Mouse (Mus musculus) layer of hippocampus, adult 8-10 months (tissue): Measurements from ENCODE around the gene Mcrip1. TPM values are rescaled to one million over a fixed set of nuclear protein-coding genes. Genes with fewer than 3 reads are reported as not detected.

Experiments
- total RNA-seq, 4 experiments: library from RNA; stranded (reverse); gene quantifications; 2 replicates each; pipeline ENCODE4 v1.2.4; 2022

Gene Mcrip1
- total RNA-seq, 4 experiments from 2014 or later, result 61.1 to 68.7 (median 63.3) TPM

Other genes with a start within 250 kb of the Mcrip1 start
- gene Actg1, start 201.2 kb downstream of the Mcrip1 start, total RNA-seq, result 1,000 to 10,000 TPM; 1,218 to 1,398 (median 1,309) TPM
- gene Fscn2, start 188.2 kb downstream of the Mcrip1 start, total RNA-seq, result under 1 TPM in 3 of 4 experiments, not detected in 1; 0.49 to 0.79 (median 0.73) TPM
- gene Faap100, start 171.0 kb downstream of the Mcrip1 start, total RNA-seq, result 10 to 100 TPM; 16.8 to 19.8 (median 18.7) TPM
- 10 to 100 TPM; 62.8 to 68.5 (median 66.1) TPM for gene Nploc4, start 112.0 kb downstream of the Mcrip1 start, total RNA-seq
- gene Tspan10, start 107.1 kb downstream of the Mcrip1 start, total RNA-seq, result 1 to 10 TPM in 1 of 4 experiments, not detected in 3; 2.4 TPM
- gene Pde6g, start 96.2 kb downstream of the Mcrip1 start, total RNA-seq, result under 1 TPM in 3 of 4 experiments, not detected in 1; 0.38 to 0.91 (median 0.50) TPM
- gene Oxld1, start 91.7 kb downstream of the Mcrip1 start, total RNA-seq, result 10 to 100 TPM; 15.7 to 19.0 (median 17.2) TPM
- 10 to 100 TPM; 24.7 to 37.0 (median 27.4) TPM for gene Ccdc137, start 91.6 kb downstream of the Mcrip1 start, total RNA-seq
- 10 to 100 TPM; 46.9 to 50.6 (median 50.3) TPM for gene Arl16, start 82.1 kb downstream of the Mcrip1 start, total RNA-seq
- gene Mrpl12, start 65.1 kb downstream of the Mcrip1 start, total RNA-seq, result 10 to 100 TPM; 63.7 to 66.0 (median 64.4) TPM
- 10 to 100 TPM; 22.9 to 28.6 (median 25.0) TPM for gene Slc25a10, start 57.9 kb downstream of the Mcrip1 start, total RNA-seq
- under 1 TPM in 1 of 4 experiments, not detected in 3; 0.25 TPM for gene Gcgr, start 19.0 kb downstream of the Mcrip1 start, total RNA-seq
- gene Ppp1r27, start 1.4 kb upstream of the Mcrip1 start, total RNA-seq, result not detected
- 100 to 1,000 TPM; 119 to 147 (median 134) TPM for gene P4hb, start 23.5 kb upstream of the Mcrip1 start, total RNA-seq
- 100 to 1,000 TPM; 268 to 314 (median 278) TPM for gene Arhgdia, start 31.9 kb upstream of the Mcrip1 start, total RNA-seq
- gene Alyref, start 48.6 kb upstream of the Mcrip1 start, total RNA-seq, result 10 to 100 TPM; 38.1 to 61.8 (median 52.9) TPM
- 10 to 100 TPM; 91.1 to 99.6 (median 93.6) TPM for gene Anapc11, start 48.7 kb upstream of the Mcrip1 start, total RNA-seq
- gene Npb, start 58.8 kb upstream of the Mcrip1 start, total RNA-seq, result 1 to 10 TPM in 3 of 4 experiments, not detected in 1; 1.3 to 2.7 (median 1.5) TPM
- gene Pcyt2, start 68.2 kb upstream of the Mcrip1 start, total RNA-seq, result 100 to 1,000 TPM; 142 to 164 (median 149) TPM
- 10 to 100 TPM; 43.5 to 49.9 (median 45.4) TPM for gene Sirt7, start 75.5 kb upstream of the Mcrip1 start, total RNA-seq
- gene Mafg, start 83.9 kb upstream of the Mcrip1 start, total RNA-seq, result 10 to 100 TPM; 70.7 to 89.1 (median 77.4) TPM
- 1 to 10 TPM; 1.1 to 1.6 (median 1.3) TPM for gene Pycr1, start 94.0 kb upstream of the Mcrip1 start, total RNA-seq
- gene Myadml2, start 98.4 kb upstream of the Mcrip1 start, total RNA-seq, result 1 to 10 TPM; 3.6 to 8.2 (median 6.0) TPM
- gene Notum, start 111.4 kb upstream of the Mcrip1 start, total RNA-seq, result 1 to 10 TPM; 1.5 to 5.4 (median 5.2) TPM
- gene Aspscr1, start 123.2 kb upstream of the Mcrip1 start, total RNA-seq, result 10 to 100 TPM; 53.0 to 61.0 (median 55.6) TPM
- gene Cenpx, start 164.0 kb upstream of the Mcrip1 start, total RNA-seq, result 10 to 100 TPM; 12.9 to 22.1 (median 17.2) TPM
- 10 to 100 TPM; 51.1 to 67.4 (median 65.7) TPM for gene Lrrc45, start 164.2 kb upstream of the Mcrip1 start, total RNA-seq
- 10 to 100 TPM; 33.5 to 43.1 (median 37.5) TPM for gene Rac3, start 171.7 kb upstream of the Mcrip1 start, total RNA-seq
- 10 to 100 TPM in 3 of 4 experiments, 1 to 10 TPM in 1; 8.7 to 21.6 (median 14.5) TPM for gene Dcxr, start 177.6 kb upstream of the Mcrip1 start, total RNA-seq
- 1 to 10 TPM; 1.6 to 3.7 (median 2.5) TPM for gene Cbr2, start 182.4 kb upstream of the Mcrip1 start, total RNA-seq
- 10 to 100 TPM; 16.7 to 32.0 (median 24.2) TPM for gene Hmga1b, start 213.1 kb upstream of the Mcrip1 start, total RNA-seq
- 10 to 100 TPM; 55.7 to 63.5 (median 61.8) TPM for gene Rfng, start 234.5 kb upstream of the Mcrip1 start, total RNA-seq
- 100 to 1,000 TPM; 141 to 151 (median 144) TPM for gene Gps1, start 234.5 kb upstream of the Mcrip1 start, total RNA-seq
- 10 to 100 TPM; 48.3 to 53.3 (median 49.9) TPM for gene Dus1l, start 246.7 kb upstream of the Mcrip1 start, total RNA-seq